Mouse (Mus musculus) layer of hippocampus, adult 2 months (tissue): ENCODE measurements at regions not wholly inside any gene's neighbourhood (a gene's known extent, or its start where the extent isn't known, plus 50 kb on each side); places are given as distances from the start of the nearest gene placed in this dataset.
A peak's percentile ranks its signal among the peaks of the same experiment; 100 is the strongest.

Experiments used
- DNase-seq, 2 experiments: peaks; one replicate each; pipeline ENCODE4 v3.0.0; 2022; ENCODE audit warnings: low spot score in 2 of 2
- H3K27ac ChIP-seq: fragments of 200-600 bp; 2 replicates; pipeline ENCODE4 v1.8.1; 2022
- H3K4me3 ChIP-seq: fragments of 200-600 bp; 2 replicates; pipeline ENCODE4 v1.8.1; 2022; ENCODE audit warnings: mild to moderate bottlenecking
- CTCF ChIP-seq: fragments of 200-600 bp; conservative IDR thresholded peaks from 2 replicates; pipeline ENCODE4 v1.8.1; 2022; ENCODE audit warnings: antibody characterized with exemption, mild to moderate bottlenecking, moderate library complexity

DNA sequence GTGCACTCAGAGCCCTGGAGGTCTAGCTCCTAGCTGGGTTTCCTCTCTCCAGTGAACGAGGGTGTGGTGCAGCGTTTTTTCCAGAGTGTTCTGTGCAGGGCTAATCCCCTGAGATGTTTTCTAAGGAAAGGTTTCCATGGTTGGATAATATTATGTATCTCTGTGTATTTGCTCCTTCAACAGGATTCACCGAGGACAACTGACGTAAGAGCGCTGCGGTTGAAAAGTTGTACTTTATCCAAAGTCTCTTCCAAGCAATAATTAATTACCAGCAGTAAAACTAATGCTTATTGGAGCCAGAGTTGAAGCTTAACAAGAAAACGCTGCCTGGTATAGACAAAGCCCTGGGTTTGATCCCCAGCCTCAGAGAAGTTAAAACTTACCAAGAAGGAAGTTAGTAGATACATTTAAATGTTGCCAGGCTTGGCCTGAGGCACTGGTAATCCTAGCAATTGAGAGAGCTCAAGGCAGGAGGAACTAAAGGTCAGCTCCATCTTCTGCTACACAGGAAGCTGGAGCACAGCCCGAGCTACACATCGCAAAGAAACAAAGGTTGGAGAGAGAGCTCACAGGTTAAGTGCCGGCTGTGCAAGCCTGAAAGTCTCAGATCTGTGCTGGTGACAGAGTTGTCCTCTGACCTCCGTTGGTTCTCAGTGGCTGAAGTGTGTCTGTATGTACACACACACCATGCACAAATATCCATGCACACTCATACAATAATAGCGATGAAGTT lies 51.2 kb upstream of the Rap1b start:
- H3K4me3 ChIP-seq: no peak overlapping the region
- no peak overlapping the region for H3K27ac ChIP-seq
- no peak for DNase-seq
- no peak for TF ChIP-seq CTCF

DNA sequence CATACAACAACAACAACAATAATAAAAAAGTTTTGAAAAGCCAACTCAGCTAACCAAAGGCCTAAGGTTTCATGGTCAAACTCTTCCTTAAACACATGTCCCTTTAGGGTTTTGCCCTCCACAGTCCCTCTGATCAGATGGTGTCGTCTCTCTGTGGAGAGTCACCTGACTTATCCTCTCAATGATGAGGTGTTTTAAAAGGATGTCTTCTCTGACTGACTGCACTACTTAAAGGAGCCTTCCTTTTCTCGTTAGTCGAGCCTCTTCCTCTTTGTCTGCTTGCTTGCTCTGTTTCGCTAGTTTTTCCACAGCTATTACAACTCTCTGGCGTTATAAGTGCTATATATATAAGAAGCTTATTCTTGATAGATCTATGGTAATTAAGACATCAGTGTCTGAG lies 51.9 kb upstream of the Rap1b start:
- TF ChIP-seq CTCF: no peak
- no peak overlapping the region for H3K27ac ChIP-seq
- H3K4me3 ChIP-seq: no peak overlapping the region
- DNase-seq: no peak

GRCm38 (mm10) chr10:117898391-117898790 lies 52.6 kb upstream of the Rap1b start:
- Histone ChIP-seq H3K27ac (no peak overlapping the region), H3K4me3 (no peak overlapping the region)
- no peak for TF ChIP-seq CTCF
- no peak for DNase-seq

GRCm38 (mm10) chr10:117899410-117899935 lies 53.6 kb upstream of the Rap1b start:
- DNase-seq: peak in 1 of 2 experiments; percentile 10
- no peak overlapping the region for H3K4me3 ChIP-seq
- no peak for TF ChIP-seq CTCF
- peak overlapping the region; percentile 15; the same call in 1 of the 2 replicates for H3K27ac ChIP-seq

GRCm38 (mm10) chr10:117905666-117906266 lies 59.9 kb upstream of the Rap1b start:
- peak overlapping the region; percentile 73 for H3K27ac ChIP-seq
- H3K4me3 ChIP-seq: peak overlapping the region; percentile 50
- peak in 1 of 2 experiments; percentile 21 for DNase-seq
- TF ChIP-seq CTCF: no peak

GRCm38 (mm10) chr10:117906267-117906811 lies 60.5 kb upstream of the Rap1b start:
- no peak for TF ChIP-seq CTCF
- Histone ChIP-seq H3K4me3 (peak overlapping the region; percentile 50), H3K27ac (peak overlapping the region; percentile 73)
- DNase-seq: peak; percentile 52 to 76

- Histone ChIP-seq H3K4me3 (no peak overlapping the region), H3K27ac (peak overlapping the region; percentile 63)
- no peak for DNase-seq
- TF ChIP-seq CTCF: no peak
Measured at GRCm38 (mm10) chr10:117908079-117908675, 62.3 kb upstream of the Rap1b start.

- DNase-seq: no peak
- Histone ChIP-seq H3K27ac (no peak overlapping the region), H3K4me3 (no peak overlapping the region)
- TF ChIP-seq CTCF: no peak
Measured at GRCm38 (mm10) chr10:117909155-117909554, 63.3 kb upstream of the Rap1b start.

- TF ChIP-seq CTCF: no peak
- no peak overlapping the region for H3K27ac ChIP-seq
- no peak for DNase-seq
- no peak overlapping the region for H3K4me3 ChIP-seq
Measured at GRCm38 (mm10) chr10:117909811-117910239, 64.0 kb upstream of the Rap1b start.

GRCm38 (mm10) chr10:117910426-117910825 lies 64.6 kb upstream of the Rap1b start:
- TF ChIP-seq CTCF: no peak
- Histone ChIP-seq H3K4me3 (no peak overlapping the region), H3K27ac (no peak overlapping the region)
- DNase-seq: no peak

- H3K4me3 ChIP-seq: no peak overlapping the region
- TF ChIP-seq CTCF: no peak
- no peak overlapping the region for H3K27ac ChIP-seq
- DNase-seq: no peak
Measured at GRCm38 (mm10) chr10:117915011-117915735, 69.3 kb upstream of the Rap1b start.

- DNase-seq: no peak
- peak; percentile 45 for TF ChIP-seq CTCF
- Histone ChIP-seq H3K27ac (no peak overlapping the region), H3K4me3 (no peak overlapping the region)
Measured at GRCm38 (mm10) chr10:117916280-117916679, 70.4 kb upstream of the Rap1b start.
